Mouse (Mus musculus) embryonic fibroblast, embryonic 13.5 days (primary cell): Measurements from ENCODE around the gene Pole2.
A peak's percentile ranks its signal among the peaks of the same experiment; 100 is the strongest.

ENCODE experiments used
- CTCF ChIP-seq: IDR thresholded peaks from 2 replicates; pipeline ENCODE4 v1.5.1; 2011; ENCODE audit warnings: mild to moderate bottlenecking, control low read depth, low read length, moderate library complexity, borderline replicate concordance; ENCODE audit not compliant: insufficient read depth
- POLR2A ChIP-seq: IDR thresholded peaks from 2 replicates; pipeline ENCODE4 v1.6.1; 2011; ENCODE audit warnings: low read depth, mild to moderate bottlenecking, control low read depth, low read length, moderate library complexity

DNA sequence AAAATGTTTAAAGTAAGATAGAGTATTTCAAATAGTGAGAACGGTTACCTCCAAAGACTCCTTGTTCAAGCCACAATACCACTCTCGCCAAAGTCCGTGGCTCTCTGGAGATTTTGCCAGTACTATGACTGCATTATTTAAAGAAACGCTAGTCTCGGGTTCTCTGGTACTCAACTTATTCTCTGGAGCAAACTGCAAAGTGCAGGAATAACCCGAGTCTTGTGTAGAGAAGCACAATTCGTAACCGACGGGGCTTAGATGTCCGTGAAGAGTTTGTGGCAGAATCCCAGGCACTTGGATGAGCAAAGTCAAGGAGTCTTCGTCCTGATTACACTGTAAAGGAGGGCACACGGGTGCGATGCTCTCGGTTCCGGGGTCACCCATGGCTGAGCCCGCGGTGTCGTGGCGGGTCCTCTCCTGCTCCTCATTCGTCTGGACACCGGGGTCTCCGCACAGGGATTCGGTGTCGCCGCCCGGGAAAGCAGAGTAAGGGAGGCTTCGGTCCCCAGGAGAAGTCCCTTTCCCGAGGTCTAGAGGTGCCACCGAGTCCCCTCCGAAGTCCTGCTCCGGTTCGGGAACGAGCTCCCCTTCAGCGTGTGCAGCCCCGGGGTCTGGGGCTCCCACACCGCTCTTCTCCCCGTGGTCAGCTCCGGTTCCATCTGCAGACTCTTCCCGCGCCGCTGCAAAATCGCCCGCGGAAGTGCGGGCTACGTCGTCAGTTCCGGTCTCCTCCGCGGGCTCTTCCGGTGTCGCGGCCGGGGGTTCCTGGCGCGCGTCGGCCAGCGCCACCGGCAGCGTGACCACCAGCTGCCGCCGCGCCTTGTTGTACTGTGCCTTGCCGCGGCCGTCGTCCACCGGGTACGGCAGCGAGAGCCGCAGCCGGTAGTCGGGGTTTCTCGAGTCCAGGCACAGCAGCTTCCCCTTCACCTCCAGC is 31.3 kb downstream of the Pole2 start, which contains the start of gene Gm49383:
- TF ChIP-seq CTCF (no peak), POLR2A (peak; percentile 94)
